Mouse (Mus musculus) cortical plate, adult 2 months (tissue): ENCODE data around the gene Arl16.

Experiments
- CTCF ChIP-seq: fragments of 200-500 bp; IDR thresholded peaks from 2 replicates; pipeline ENCODE4 v1.5.1; 2011; ENCODE audit warnings: mild to moderate bottlenecking, control low read depth, low read length; ENCODE audit not compliant: insufficient read depth; ENCODE audit errors: extremely low read depth
- POLR2A ChIP-seq: fragments of 200-500 bp; IDR thresholded peaks from 2 replicates; pipeline ENCODE4 v1.6.1; 2011; ENCODE audit warnings: mild to moderate bottlenecking, low read length, control low read depth; ENCODE audit not compliant: insufficient read depth; ENCODE audit errors: extremely low read depth

DNA sequence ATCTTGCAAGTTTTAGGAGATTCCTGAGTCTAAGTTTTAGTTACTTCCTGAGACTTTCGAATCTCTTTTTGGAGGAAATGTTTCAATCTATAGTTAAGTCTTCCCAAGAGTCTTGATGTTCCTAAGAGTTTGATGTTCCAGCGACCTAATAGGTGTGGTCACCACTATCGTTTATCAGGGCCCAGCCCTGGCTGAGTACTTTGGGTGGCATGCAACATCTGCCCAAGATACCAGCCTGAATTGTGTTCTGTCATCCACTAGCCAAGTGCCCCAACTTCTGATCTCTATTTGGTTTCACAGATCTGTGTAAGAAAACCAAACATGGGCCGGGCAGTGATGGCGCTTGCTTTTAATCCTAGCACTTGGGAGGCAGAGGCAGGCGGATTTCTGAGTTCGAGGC is 12.0 kb downstream of the Arl16 start:
- no peak for TF ChIP-seq CTCF
- no peak for TF ChIP-seq POLR2A
